Mouse (Mus musculus): ENCODE measurements around the gene Hrc. TPM values are rescaled to one million over a fixed set of nuclear protein-coding genes. Genes with fewer than 3 reads are reported as not detected.
"Not testable (repeated sequence)": the region's sequence is repeated elsewhere in the genome, so short reads cannot be mapped to it uniquely, and the experiment has no call there.

Gene Hrc
- polyA plus RNA-seq, 1 experiment from 2014 or later, result 0.76 TPM

DNA sequence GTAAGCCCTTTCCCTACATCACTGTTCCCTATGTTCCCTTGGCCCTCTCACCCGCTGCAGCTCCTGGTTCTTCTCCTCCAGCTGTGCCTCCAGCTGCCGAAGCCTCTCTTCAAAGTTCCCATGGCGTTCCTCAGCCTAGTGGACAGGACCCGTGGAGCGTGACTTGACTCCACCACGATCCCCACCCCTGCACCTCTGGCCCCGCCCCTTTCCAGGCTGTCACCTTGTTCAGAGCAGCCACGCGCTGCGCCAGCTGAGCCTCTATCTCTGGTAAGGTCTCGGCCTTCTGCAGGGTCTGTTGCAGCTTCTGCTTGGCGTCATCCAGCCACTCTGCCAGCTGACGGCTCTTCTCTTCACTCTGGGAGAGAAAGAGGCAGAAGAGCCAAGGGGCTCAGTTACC, 21.0 kb downstream of the Hrc start:
- Histone ChIP-seq H3K4me2 (replicated peaks; ENCODE audit: low read depth) (peak overlapping the region; percentile 38), H3K36me3 (ENCODE audit: control insufficient read depth, insufficient read depth) (no peaks in the 10 kb centered on the region), H3K4me3 (ENCODE audit: low read depth, low read length) (no peak overlapping the region), H3K4me1 (replicated peaks; ENCODE audit: control insufficient read depth, insufficient read depth, low read length) (no peaks in the 10 kb centered on the region), H3K27me3 (replicated peaks; ENCODE audit: control insufficient read depth, insufficient read depth, low read length) (peaks cover 13% of the 10 kb centered on the region), H3K9ac (ENCODE audit: low read depth, low read length) (no peak overlapping the region), H3K9me3 (ENCODE audit: control insufficient read depth) (no peaks in the 10 kb centered on the region), H3K27ac (ENCODE audit: low read depth, low read length) (no peak overlapping the region)
- ATAC-seq, result no peak
- WGBS, result 45% methylated on average over 13 of the region's 13 CpGs
- no peak for TF ChIP-seq CTCF (IDR thresholded peaks at IDR 0.05; ENCODE audit: low read depth)

DNA sequence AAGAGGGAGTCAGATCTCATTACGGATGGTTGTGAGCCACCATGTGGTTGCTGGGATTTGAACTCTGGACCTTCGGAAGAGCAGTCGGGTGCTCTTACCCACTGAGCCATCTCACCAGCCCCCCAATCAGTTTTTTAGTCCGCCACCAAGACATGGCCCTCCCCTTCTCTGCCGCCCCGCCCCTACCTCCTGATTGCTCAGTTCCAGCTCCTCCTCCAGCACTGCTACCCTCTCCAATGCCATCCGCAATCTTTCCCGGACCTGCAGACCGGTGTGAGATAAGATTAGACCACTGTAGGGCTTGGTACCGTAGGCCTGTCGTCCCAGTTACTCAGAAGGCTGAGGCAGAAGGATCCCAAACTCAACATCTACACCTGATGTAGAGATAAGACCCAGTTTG, 24.0 kb downstream of the Hrc start:
- peaks cover 32% of the 10 kb centered on the region for H3K27me3 ChIP-seq (replicated peaks; ENCODE audit: control insufficient read depth, insufficient read depth, low read length)
- H3K9me3 ChIP-seq (ENCODE audit: control insufficient read depth); H3K4me2 ChIP-seq (replicated peaks; ENCODE audit: low read depth); H3K9ac ChIP-seq (ENCODE audit: low read depth, low read length); H3K36me3 ChIP-seq (ENCODE audit: control insufficient read depth, insufficient read depth); H3K4me1 ChIP-seq (replicated peaks; ENCODE audit: control insufficient read depth, insufficient read depth, low read length); H3K27ac ChIP-seq (ENCODE audit: low read depth, low read length); ATAC-seq; H3K4me3 ChIP-seq (ENCODE audit: low read depth, low read length): not testable (repeated sequence)
- WGBS, result 51% methylated on average over 10 of the region's 11 CpGs

DNA sequence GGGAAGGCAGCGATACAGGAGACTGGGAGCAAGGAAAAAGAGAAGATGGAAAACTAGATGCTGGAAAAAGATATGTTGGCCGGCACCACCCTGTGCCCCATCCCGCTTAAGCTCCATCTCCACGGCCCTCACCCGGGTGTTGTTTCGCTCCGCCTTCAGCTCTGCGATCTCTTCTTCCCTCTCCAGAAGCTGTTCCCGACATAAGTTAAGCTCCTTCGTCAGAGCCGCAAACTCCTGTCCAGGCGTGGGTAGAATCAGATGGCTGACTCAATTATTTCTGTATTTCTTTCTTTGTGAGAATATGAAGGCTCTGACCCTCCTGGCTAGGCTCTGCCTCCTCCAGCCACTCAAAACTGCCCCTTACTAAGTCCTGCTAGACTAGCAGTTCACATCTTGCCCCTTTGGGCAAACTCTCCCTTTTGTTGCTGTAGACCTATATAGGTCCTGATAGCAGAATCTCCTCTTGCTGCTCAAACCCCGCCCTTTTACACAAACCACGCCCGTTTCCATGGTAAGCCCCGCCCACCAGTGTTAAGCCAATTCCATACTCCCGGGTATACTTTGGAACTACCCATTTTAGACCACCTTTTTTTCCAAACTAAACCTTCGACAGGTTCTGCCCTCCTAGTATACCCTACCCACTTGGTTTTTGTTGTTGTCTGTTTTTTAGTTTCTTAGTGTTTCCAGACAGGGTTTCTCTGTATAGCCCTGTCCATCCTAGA, 25.5 kb downstream of the Hrc start:
- no peaks in the 10 kb centered on the region for H3K4me1 ChIP-seq (replicated peaks; ENCODE audit: control insufficient read depth, insufficient read depth, low read length)
- H3K27ac ChIP-seq (ENCODE audit: low read depth, low read length), result no peak overlapping the region
- H3K9ac ChIP-seq (ENCODE audit: low read depth, low read length), result no peak overlapping the region
- 50% methylated on average over 18 of the region's 18 CpGs for WGBS
- peaks cover 39% of the 10 kb centered on the region for H3K27me3 ChIP-seq (replicated peaks; ENCODE audit: control insufficient read depth, insufficient read depth, low read length)
- TF ChIP-seq CTCF (IDR thresholded peaks at IDR 0.05; ENCODE audit: low read depth), result no peak
- no peak overlapping the region for H3K4me3 ChIP-seq (ENCODE audit: low read depth, low read length)
- ATAC-seq, result no peak
- H3K36me3 ChIP-seq (ENCODE audit: control insufficient read depth, insufficient read depth), result no peaks in the 10 kb centered on the region
- H3K4me2 ChIP-seq (replicated peaks; ENCODE audit: low read depth), result no peak overlapping the region; the same call in 1 of the 2 replicates
- no peaks in the 10 kb centered on the region for H3K9me3 ChIP-seq (ENCODE audit: control insufficient read depth)

DNA sequence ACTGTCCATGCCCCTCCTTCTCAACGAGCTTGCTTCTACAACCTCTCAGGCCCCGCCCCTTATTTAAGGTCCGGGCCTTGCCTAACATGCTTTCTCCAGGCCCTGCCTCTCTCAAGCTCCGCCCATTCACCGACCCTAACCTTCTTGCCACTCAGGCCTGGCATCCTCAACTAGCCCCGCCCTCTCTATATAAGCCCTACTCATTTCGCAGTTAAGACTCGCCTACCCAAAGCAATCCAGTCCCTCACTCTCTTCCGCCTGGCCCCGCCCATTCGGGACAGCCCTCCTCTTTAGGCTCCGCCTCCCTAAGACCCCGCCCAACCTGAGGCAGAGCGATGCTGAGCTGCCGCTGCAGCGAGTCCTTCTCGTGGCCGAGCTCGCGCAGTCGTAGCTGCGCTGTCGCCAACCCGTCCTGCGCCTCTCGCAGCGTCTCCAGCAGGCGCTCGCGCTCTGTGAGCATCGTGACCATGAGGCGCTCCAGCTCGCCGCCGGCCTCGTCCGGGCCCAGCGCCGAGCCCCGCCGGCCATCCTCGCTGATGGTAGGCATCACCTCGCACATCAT, 26.2 kb downstream of the Hrc start:
- WGBS, result under 1% methylated on average over 43 of the region's 43 CpGs
- Histone ChIP-seq H3K36me3 (ENCODE audit: control insufficient read depth, insufficient read depth) (no peaks in the 10 kb centered on the region), H3K9ac (ENCODE audit: low read depth, low read length) (no peak overlapping the region), H3K4me1 (replicated peaks; ENCODE audit: control insufficient read depth, insufficient read depth, low read length) (no peaks in the 10 kb centered on the region), H3K4me3 (ENCODE audit: low read depth, low read length) (peak overlapping the region; percentile 31), H3K9me3 (ENCODE audit: control insufficient read depth) (no peaks in the 10 kb centered on the region), H3K27me3 (replicated peaks; ENCODE audit: control insufficient read depth, insufficient read depth, low read length) (peaks cover 46% of the 10 kb centered on the region), H3K27ac (ENCODE audit: low read depth, low read length) (no peak overlapping the region), H3K4me2 (replicated peaks; ENCODE audit: low read depth) (peak overlapping the region; percentile 73)
- peak; percentile 63 for ATAC-seq
- peak; percentile 30; the same call in 1 of the 2 replicates for TF ChIP-seq CTCF (IDR thresholded peaks at IDR 0.05; ENCODE audit: low read depth)

DNA sequence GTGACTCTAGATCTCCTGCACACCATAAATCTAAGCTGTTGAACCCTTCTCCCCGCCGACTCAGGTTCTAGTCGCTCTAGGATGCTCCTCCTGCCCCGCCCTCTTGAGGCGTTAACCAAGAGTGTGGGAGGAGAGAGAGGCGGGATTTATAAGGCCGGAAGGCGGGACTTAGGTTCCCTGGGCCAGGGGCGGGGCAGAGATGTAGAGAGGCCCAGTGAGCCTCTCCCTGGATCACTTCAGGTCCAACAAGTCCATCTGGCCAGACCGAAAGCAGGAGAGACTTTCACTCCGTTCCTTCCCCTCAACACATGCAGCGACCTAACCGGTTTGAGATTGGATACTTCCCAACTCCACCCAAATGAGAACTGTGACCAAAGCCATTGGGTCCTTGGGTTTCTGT, 27.7 kb downstream of the Hrc start:
- TF ChIP-seq CTCF (IDR thresholded peaks at IDR 0.05; ENCODE audit: low read depth), result no peak
- Histone ChIP-seq H3K4me2 (replicated peaks; ENCODE audit: low read depth) (no peak overlapping the region; the same call in 1 of the 2 replicates), H3K9me3 (ENCODE audit: control insufficient read depth) (no peaks in the 10 kb centered on the region), H3K36me3 (ENCODE audit: control insufficient read depth, insufficient read depth) (no peaks in the 10 kb centered on the region), H3K4me1 (replicated peaks; ENCODE audit: control insufficient read depth, insufficient read depth, low read length) (no peaks in the 10 kb centered on the region), H3K4me3 (ENCODE audit: low read depth, low read length) (no peak overlapping the region), H3K9ac (ENCODE audit: low read depth, low read length) (no peak overlapping the region), H3K27ac (ENCODE audit: low read depth, low read length) (no peak overlapping the region), H3K27me3 (replicated peaks; ENCODE audit: control insufficient read depth, insufficient read depth, low read length) (peaks cover 50% of the 10 kb centered on the region)
- ATAC-seq, result peak; percentile 25; the same call in 1 of the 2 replicates
- WGBS, result 2% methylated on average over 13 of the region's 13 CpGs

DNA sequence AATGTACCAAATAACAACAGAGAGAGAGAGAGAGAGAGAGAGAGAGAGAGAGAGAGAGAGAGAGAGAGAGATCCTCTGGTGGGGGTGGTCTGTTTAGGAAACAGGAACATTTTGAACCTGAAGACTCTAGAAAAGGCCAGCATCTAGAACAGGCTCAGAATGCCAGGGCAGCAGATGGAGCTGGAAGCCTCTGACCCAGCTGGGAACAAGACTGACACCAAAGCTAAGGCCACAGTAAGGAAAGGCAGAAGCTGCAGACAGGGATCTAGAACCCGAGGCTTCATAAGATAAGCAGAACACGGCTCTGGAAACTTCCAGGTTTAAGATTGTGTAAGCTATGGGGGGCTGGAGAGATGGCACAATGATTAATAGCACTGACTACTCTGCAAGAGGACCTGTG, 28.9 kb downstream of the Hrc start:
- H3K9ac ChIP-seq (ENCODE audit: low read depth, low read length), result no peak overlapping the region
- WGBS, result 67% methylated on average over 2 of the region's 2 CpGs
- H3K27me3 ChIP-seq (replicated peaks; ENCODE audit: control insufficient read depth, insufficient read depth, low read length), result peaks cover 60% of the 10 kb centered on the region
- no peak for ATAC-seq
- H3K9me3 ChIP-seq (ENCODE audit: control insufficient read depth), result no peaks in the 10 kb centered on the region
- no peak overlapping the region for H3K4me3 ChIP-seq (ENCODE audit: low read depth, low read length)
- no peak for TF ChIP-seq CTCF (IDR thresholded peaks at IDR 0.05; ENCODE audit: low read depth)
- H3K27ac ChIP-seq (ENCODE audit: low read depth, low read length), result no peak overlapping the region
- no peak overlapping the region for H3K4me2 ChIP-seq (replicated peaks; ENCODE audit: low read depth)
- no peaks in the 10 kb centered on the region for H3K4me1 ChIP-seq (replicated peaks; ENCODE audit: control insufficient read depth, insufficient read depth, low read length)
- H3K36me3 ChIP-seq (ENCODE audit: control insufficient read depth, insufficient read depth), result no peaks in the 10 kb centered on the region

All from intestine, postnatal 0 days (tissue).